ENCODE assay signal across 9 mouse cellular contexts in the genomic region with DNA sequence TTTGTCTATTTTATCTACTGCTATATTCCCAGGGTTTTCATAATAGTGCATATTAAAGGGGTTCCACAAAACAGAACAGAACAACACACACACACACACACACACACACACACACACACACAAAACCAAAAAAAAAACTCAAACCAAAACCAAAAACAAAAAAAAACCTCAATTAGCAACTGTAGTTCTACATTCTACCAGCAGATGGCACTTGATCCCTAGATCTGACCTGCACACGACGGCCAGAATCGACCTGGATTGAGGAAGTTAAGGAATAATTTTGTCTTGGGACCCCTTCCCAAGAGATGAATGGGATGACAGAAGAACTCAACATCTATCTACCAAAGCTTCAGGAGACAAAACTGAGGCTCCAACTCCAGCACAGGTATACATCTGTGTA. TPM values are rescaled to one million over a fixed set of nuclear protein-coding genes. Genes with fewer than 3 reads are reported as not detected.
DNase-seq lines count a peak whose midpoint lies in the region; ATAC-seq and TF ChIP-seq lines count a peak whose summit lies in the region.
"Had no signal": no experiment of that assay in that cellular context is flagged by ENCODE, and none has a peak within 500 bp of the region (broad histone marks: within the 10 kb centered on the region; RNA-seq: fewer than 3 reads in every experiment).

No protein-coding gene starts in this region.

- 3% methylated on average over 3 of the region's 3 CpGs for WGBS in kidney, embryonic 14.5 days

- H3K9me3 ChIP-seq in ES-E14 (ENCODE audit: control insufficient read depth, insufficient read depth, low read depth, low read length), result no peaks in the 10 kb centered on the region
- H3K9me3 ChIP-seq in kidney, embryonic 14.5 days (ENCODE audit: control insufficient read depth, low read length), result no peaks in the 10 kb centered on the region

- no peak overlapping the region for H3K4me3 ChIP-seq in layer of hippocampus, adult 2 months
- H3K4me3 ChIP-seq in ES-E14 (ENCODE audit: insufficient read depth in 1 of 2, low read depth in 1 of 2, low read length in 2 of 2, poor library complexity in 1 of 2, severe bottlenecking in 1 of 2), result no peak overlapping the region
- H3K4me3 ChIP-seq in embryonic fibroblast, embryonic 13.5 days (ENCODE audit: insufficient read depth, low read length), result peak overlapping the region; percentile 59
- H3K4me3 ChIP-seq in kidney, embryonic 14.5 days (ENCODE audit: low read length), result no peak overlapping the region

- no peak for TF ChIP-seq POLR2A in embryonic fibroblast, embryonic 13.5 days (IDR thresholded peaks at IDR 0.05; ENCODE audit: low read depth, low read length)

- H3K9ac ChIP-seq in ES-E14 (ENCODE audit: insufficient read depth, low read depth, low read length, poor library complexity, severe bottlenecking), result no peak overlapping the region
- H3K9ac ChIP-seq in kidney, embryonic 14.5 days (ENCODE audit: low read depth, low read length), result no peak overlapping the region

- in situ Hi-C loops in ES-E14 (cut with MboI; ENCODE audit: low sequenced_read_pairs in 2 of 2, unreplicated experiment in 2 of 2), result no loop called here

- DNase-seq in layer of hippocampus, adult 2 months (ENCODE audit: low spot score in 2 of 2), result no peak
- no peak for DNase-seq in layer of hippocampus, postnatal 14 days (ENCODE audit: low spot score in 2 of 2)
- DNase-seq in CD4-positive helper T cell, adult 2 months (ENCODE audit: low read depth, low spot score), result peak; percentile 40
- DNase-seq in ES-E14 (ENCODE audit: low read depth, low spot score), result no peak
- no peak for DNase-seq in layer of hippocampus, postnatal 25 days (ENCODE audit: extremely low spot score in 1 of 2, low spot score in 1 of 2)
- DNase-seq in thymus, postnatal 10 days (ENCODE audit: low spot score in 2 of 2), result no peak
- DNase-seq: left cerebral cortex, postnatal 4 days had no signal

- ATAC-seq in kidney, embryonic 14.5 days (ENCODE audit: low FRiP score, low TSS enrichment), result no peak

- H3K4me1 ChIP-seq in ES-E14 (ENCODE audit: control insufficient read depth in 2 of 2, insufficient read depth in 2 of 2, low read length in 2 of 2, poor library complexity in 1 of 2), result 0 out of 4 replicates have a peak, but pooled peaks cover 0 to 2% of the 10 kb centered on the region in 2 experiments
- H3K4me1 ChIP-seq in embryonic fibroblast, embryonic 13.5 days (ENCODE audit: control insufficient read depth, insufficient read depth, low read length), result peaks cover under 1% of the 10 kb centered on the region; the same call in 1 of the 2 replicates
- peaks cover 11% of the 10 kb centered on the region; the same call in 1 of the 2 replicates for H3K4me1 ChIP-seq in kidney, embryonic 14.5 days (ENCODE audit: control insufficient read depth, insufficient read depth, low read length)

- H3K36me3 ChIP-seq in ES-E14 (ENCODE audit: control insufficient read depth, insufficient read depth, low read length, poor library complexity, severe bottlenecking), result no peaks in the 10 kb centered on the region
- no peaks in the 10 kb centered on the region for H3K36me3 ChIP-seq in kidney, embryonic 14.5 days (ENCODE audit: control insufficient read depth, insufficient read depth, low read length)

- H3K27me3 ChIP-seq in kidney, embryonic 14.5 days (ENCODE audit: control insufficient read depth, insufficient read depth, low read length), result peaks cover 38% of the 10 kb centered on the region

- peak; percentile 80 for TF ChIP-seq CTCF in layer of hippocampus, adult 2 months (conservative IDR thresholded peaks at IDR 0.05)
- peak; percentile 58; the same call in 1 of the 2 replicates for TF ChIP-seq CTCF in embryonic fibroblast, embryonic 13.5 days (IDR thresholded peaks at IDR 0.05; ENCODE audit: borderline replicate concordance, insufficient read depth, low read length)

- H3K4me2 ChIP-seq in kidney, embryonic 14.5 days (replicated peaks; ENCODE audit: low read depth, low read length), result no peak overlapping the region

- no peak overlapping the region for H3K27ac ChIP-seq in layer of hippocampus, adult 2 months
- H3K27ac ChIP-seq in ES-E14 (ENCODE audit: insufficient read depth, low read depth, low read length, poor library complexity, severe bottlenecking), result no peak overlapping the region
- H3K27ac ChIP-seq in embryonic fibroblast, embryonic 13.5 days (ENCODE audit: insufficient read depth, low read length), result no peak overlapping the region
- no peak overlapping the region for H3K27ac ChIP-seq in kidney, embryonic 14.5 days (ENCODE audit: low read depth, low read length)

TF ChIP-seq in ES-E14, 5 proteins besides CTCF, POLR2A, EP300 and RAD21:
- TF ChIP-seq CHD2 (IDR thresholded peaks at IDR 0.05; ENCODE audit: low read depth, low read length) (no peak), MAFK (IDR thresholded peaks at IDR 0.05; ENCODE audit: insufficient read depth, low read depth, low read length) (no peak), ZC3H11A (IDR thresholded peaks at IDR 0.05; ENCODE audit: borderline replicate concordance, low read depth, low read length) (no peak), HCFC1 (IDR thresholded peaks at IDR 0.05; ENCODE audit: borderline replicate concordance, insufficient read depth, low read length) (no peak), ZNF384 (IDR thresholded peaks at IDR 0.05; ENCODE audit: low read depth, low read length) (peak; percentile 73)

RNA-seq across cellular contexts. Expression of gene Ltbp2, which starts 2.9 kb away (rescaled TPM):
- total RNA-seq in layer of hippocampus, adult 2 months (2021), result under 1 TPM; 0.26 to 0.71 TPM
- 1 to 10 TPM in 1 of 2 experiments, under 1 TPM in 1; 0.74 to 1.3 TPM for total RNA-seq in layer of hippocampus, postnatal 14 days (2021)
- total RNA-seq in ES-E14 (2012; rRNA removed), result 1.8 and 2.7 TPM in 2 replicates
- 182 and 264 TPM in 2 replicates for polyA plus RNA-seq in embryonic fibroblast, embryonic 13.5 days (2011; ENCODE audit: insufficient read length, low read depth, missing spikeins)
- total RNA-seq in layer of hippocampus, postnatal 25 days (2021), result under 1 TPM; 0.20 to 0.45 TPM
- polyA plus RNA-seq in kidney, embryonic 14.5 days (2014; fragmentation: Nextera tagmentation; extraction: Ambion mirVana), result 0.08 TPM in 1 of 2 replicates, not detected in the other
